Mouse (Mus musculus) cortical plate, adult 2 months (tissue): ENCODE data around the gene Adora1.
A peak's percentile ranks its signal among the peaks of the same experiment; 100 is the strongest.

Source experiments
- CTCF ChIP-seq: fragments of 200-500 bp; IDR thresholded peaks from 2 replicates; pipeline ENCODE4 v1.5.1; 2011; ENCODE audit warnings: mild to moderate bottlenecking, control low read depth, low read length; ENCODE audit not compliant: insufficient read depth; ENCODE audit errors: extremely low read depth
- POLR2A ChIP-seq: fragments of 200-500 bp; IDR thresholded peaks from 2 replicates; pipeline ENCODE4 v1.6.1; 2011; ENCODE audit warnings: mild to moderate bottlenecking, low read length, control low read depth; ENCODE audit not compliant: insufficient read depth; ENCODE audit errors: extremely low read depth

GRCm38 (mm10) chr1:134235391-134235921, at the start of gene Adora1:
- TF ChIP-seq CTCF (no peak), POLR2A (peak; percentile 57; the same call in 1 of the 2 replicates)
